Mouse (Mus musculus): Measurements from ENCODE around the gene Dand5. TPM values are rescaled to one million over a fixed set of nuclear protein-coding genes. Genes with fewer than 3 reads are reported as not detected.

Gene Dand5
- polyA plus RNA-seq, 1 experiment from 2014 or later: 4.7 TPM

GRCm38 (mm10) chr8:84783919-84784581 is 38.6 kb downstream of the Dand5 start:
- WGBS: under 1% methylated on average over 33 of the region's 33 CpGs
- Histone ChIP-seq H3K27me3 (ENCODE audit: control insufficient read depth, insufficient read depth, low read length) (peaks cover 100% of the 10 kb centered on the region), H3K4me2 (ENCODE audit: low read depth) (no peak overlapping the region), H3K4me1 (ENCODE audit: control insufficient read depth, insufficient read depth, low read length) (no peaks in the 10 kb centered on the region), H3K4me3 (ENCODE audit: low read depth, low read length) (no peak overlapping the region), H3K27ac (ENCODE audit: low read depth, low read length) (no peak overlapping the region), H3K36me3 (ENCODE audit: control insufficient read depth, insufficient read depth, low read length) (no peaks in the 10 kb centered on the region), H3K9me3 (ENCODE audit: control insufficient read depth, low read length) (no peaks in the 10 kb centered on the region), H3K9ac (ENCODE audit: low read length) (no peak overlapping the region)
- peak; percentile 53 for DNase-seq (ENCODE audit: low spot score)
- ATAC-seq (ENCODE audit: insufficient read depth, low FRiP score, low TSS enrichment): no peak

- no peaks in the 10 kb centered on the region for H3K9me3 ChIP-seq (ENCODE audit: control insufficient read depth, low read length)
- no peak overlapping the region for H3K27ac ChIP-seq (ENCODE audit: low read depth, low read length)
- no peaks in the 10 kb centered on the region for H3K36me3 ChIP-seq (ENCODE audit: control insufficient read depth, insufficient read depth, low read length)
- H3K9ac ChIP-seq (ENCODE audit: low read length): no peak overlapping the region
- no peak overlapping the region for H3K4me3 ChIP-seq (ENCODE audit: low read depth, low read length)
- DNase-seq (ENCODE audit: low spot score): no peak
- 2% methylated on average over 11 of the region's 11 CpGs for WGBS
- no peak overlapping the region for H3K4me2 ChIP-seq (ENCODE audit: low read depth)
- no peaks in the 10 kb centered on the region for H3K4me1 ChIP-seq (ENCODE audit: control insufficient read depth, insufficient read depth, low read length)
- peaks cover 100% of the 10 kb centered on the region for H3K27me3 ChIP-seq (ENCODE audit: control insufficient read depth, insufficient read depth, low read length)
- no peak for ATAC-seq (ENCODE audit: insufficient read depth, low FRiP score, low TSS enrichment)
These were observed 39.3 kb downstream of the Dand5 start for GRCm38 (mm10) chr8:84783198-84783918.

- H3K9me3 ChIP-seq (ENCODE audit: control insufficient read depth, low read length): no peaks in the 10 kb centered on the region
- H3K4me1 ChIP-seq (ENCODE audit: control insufficient read depth, insufficient read depth, low read length): no peaks in the 10 kb centered on the region
- no peak overlapping the region for H3K27ac ChIP-seq (ENCODE audit: low read depth, low read length)
- ATAC-seq (ENCODE audit: insufficient read depth, low FRiP score, low TSS enrichment): no peak
- H3K9ac ChIP-seq (ENCODE audit: low read length): no peak overlapping the region
- no peak for DNase-seq (ENCODE audit: low spot score)
- no peaks in the 10 kb centered on the region for H3K36me3 ChIP-seq (ENCODE audit: control insufficient read depth, insufficient read depth, low read length)
- under 1% methylated on average over 10 of the region's 10 CpGs for WGBS
- H3K27me3 ChIP-seq (ENCODE audit: control insufficient read depth, insufficient read depth, low read length): peaks cover 100% of the 10 kb centered on the region
- H3K4me2 ChIP-seq (ENCODE audit: low read depth): no peak overlapping the region
- no peak overlapping the region for H3K4me3 ChIP-seq (ENCODE audit: low read depth, low read length)
These were observed 39.9 kb downstream of the Dand5 start for GRCm38 (mm10) chr8:84782680-84783079.

- no peak overlapping the region for H3K4me3 ChIP-seq (ENCODE audit: low read depth, low read length)
- H3K4me1 ChIP-seq (ENCODE audit: control insufficient read depth, insufficient read depth, low read length): no peaks in the 10 kb centered on the region
- ATAC-seq (ENCODE audit: insufficient read depth, low FRiP score, low TSS enrichment) (no peak), DNase-seq (ENCODE audit: low spot score) (no peak)
- no peak overlapping the region for H3K9ac ChIP-seq (ENCODE audit: low read length)
- H3K27me3 ChIP-seq (ENCODE audit: control insufficient read depth, insufficient read depth, low read length): peaks cover 100% of the 10 kb centered on the region
- H3K27ac ChIP-seq (ENCODE audit: low read depth, low read length): no peak overlapping the region
- no peak overlapping the region for H3K4me2 ChIP-seq (ENCODE audit: low read depth)
- no peaks in the 10 kb centered on the region for H3K36me3 ChIP-seq (ENCODE audit: control insufficient read depth, insufficient read depth, low read length)
- WGBS: under 1% methylated on average over 5 of the region's 5 CpGs
- no peaks in the 10 kb centered on the region for H3K9me3 ChIP-seq (ENCODE audit: control insufficient read depth, low read length)
These were observed 40.7 kb downstream of the Dand5 start for GRCm38 (mm10) chr8:84781686-84782505.

GRCm38 (mm10) chr8:84780949-84781680 is 41.5 kb downstream of the Dand5 start:
- DNase-seq (ENCODE audit: low spot score) (no peak), ATAC-seq (ENCODE audit: insufficient read depth, low FRiP score, low TSS enrichment) (no peak)
- H3K9me3 ChIP-seq (ENCODE audit: control insufficient read depth, low read length): no peaks in the 10 kb centered on the region
- H3K27ac ChIP-seq (ENCODE audit: low read depth, low read length): no peak overlapping the region
- no peak overlapping the region for H3K4me3 ChIP-seq (ENCODE audit: low read depth, low read length)
- H3K4me1 ChIP-seq (ENCODE audit: control insufficient read depth, insufficient read depth, low read length): no peaks in the 10 kb centered on the region
- no peak overlapping the region for H3K4me2 ChIP-seq (ENCODE audit: low read depth)
- 2% methylated on average over 6 of the region's 6 CpGs for WGBS
- peaks cover 100% of the 10 kb centered on the region for H3K27me3 ChIP-seq (ENCODE audit: control insufficient read depth, insufficient read depth, low read length)
- H3K9ac ChIP-seq (ENCODE audit: low read length): no peak overlapping the region
- H3K36me3 ChIP-seq (ENCODE audit: control insufficient read depth, insufficient read depth, low read length): no peaks in the 10 kb centered on the region

- no peaks in the 10 kb centered on the region for H3K9me3 ChIP-seq (ENCODE audit: control insufficient read depth, low read length)
- ATAC-seq (ENCODE audit: insufficient read depth, low FRiP score, low TSS enrichment): no peak
- H3K4me2 ChIP-seq (ENCODE audit: low read depth): no peak overlapping the region
- 1% methylated on average over 13 of the region's 13 CpGs for WGBS
- peaks cover 100% of the 10 kb centered on the region for H3K27me3 ChIP-seq (ENCODE audit: control insufficient read depth, insufficient read depth, low read length)
- no peak overlapping the region for H3K4me3 ChIP-seq (ENCODE audit: low read depth, low read length)
- no peaks in the 10 kb centered on the region for H3K4me1 ChIP-seq (ENCODE audit: control insufficient read depth, insufficient read depth, low read length)
- H3K9ac ChIP-seq (ENCODE audit: low read length): no peak overlapping the region
- DNase-seq (ENCODE audit: low spot score): no peak
- no peak overlapping the region for H3K27ac ChIP-seq (ENCODE audit: low read depth, low read length)
- no peaks in the 10 kb centered on the region for H3K36me3 ChIP-seq (ENCODE audit: control insufficient read depth, insufficient read depth, low read length)
These were observed 42.4 kb downstream of the Dand5 start for GRCm38 (mm10) chr8:84780225-84780555.

- Histone ChIP-seq H3K9me3 (ENCODE audit: control insufficient read depth, low read length) (no peaks in the 10 kb centered on the region), H3K27me3 (ENCODE audit: control insufficient read depth, insufficient read depth, low read length) (peaks cover 100% of the 10 kb centered on the region), H3K36me3 (ENCODE audit: control insufficient read depth, insufficient read depth, low read length) (no peaks in the 10 kb centered on the region), H3K4me1 (ENCODE audit: control insufficient read depth, insufficient read depth, low read length) (no peaks in the 10 kb centered on the region), H3K27ac (ENCODE audit: low read depth, low read length) (no peak overlapping the region), H3K9ac (ENCODE audit: low read length) (no peak overlapping the region), H3K4me3 (ENCODE audit: low read depth, low read length) (no peak overlapping the region), H3K4me2 (ENCODE audit: low read depth) (no peak overlapping the region)
- DNase-seq (ENCODE audit: low spot score) (peak; percentile 46), ATAC-seq (ENCODE audit: insufficient read depth, low FRiP score, low TSS enrichment) (no peak)
- 2% methylated on average over 18 of the region's 19 CpGs for WGBS
These were observed 43.0 kb downstream of the Dand5 start for GRCm38 (mm10) chr8:84779519-84780224.

Measured in neural tube, embryonic 11.5 days (tissue).